Comparison of ENCODE assay signal across 21 mouse cellular contexts in the genomic region with DNA sequence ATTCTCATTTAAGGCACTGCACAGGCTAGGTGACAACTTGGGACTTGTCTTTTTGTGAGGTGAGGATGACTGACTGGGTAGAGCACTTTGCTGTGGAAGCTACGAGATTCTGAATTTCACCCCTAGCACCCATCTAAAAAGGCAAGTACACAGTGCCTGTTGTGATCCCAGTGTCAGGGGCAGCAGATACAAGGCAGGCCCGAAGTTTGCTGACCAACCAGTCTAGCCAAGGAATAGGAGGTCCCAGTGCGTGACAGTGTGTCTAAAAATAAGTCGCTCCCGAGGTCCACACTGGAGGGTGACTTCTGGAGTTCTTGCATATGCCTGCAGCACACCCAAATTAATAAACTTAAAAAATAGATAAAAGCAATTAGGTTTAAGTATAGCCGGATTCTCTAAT.
DNase-seq lines count a peak whose midpoint lies in the region; ATAC-seq and TF ChIP-seq lines count a peak whose summit lies in the region.
"Had no signal": no experiment of that assay in that cellular context is flagged by ENCODE, and none has a peak within 500 bp of the region (broad histone marks: within the 10 kb centered on the region; RNA-seq: fewer than 3 reads in every experiment).

No protein-coding gene starts in this region.

- no peak for TF ChIP-seq CTCF in heart, adult 2 months (IDR thresholded peaks at IDR 0.05)
- TF ChIP-seq CTCF in heart, postnatal 0 days (IDR thresholded peaks at IDR 0.05; ENCODE audit: low read depth): no peak

- H3K27ac ChIP-seq in heart, adult 2 months: peak overlapping the region; percentile 45; the same call in 1 of the 2 replicates
- H3K27ac ChIP-seq in heart, embryonic 11.5 days (ENCODE audit: low read depth, low read length): peak overlapping the region; percentile 22; the same call in 1 of the 2 replicates
- peak overlapping the region; percentile 27; the same call in 1 of the 2 replicates for H3K27ac ChIP-seq in heart, postnatal 0 days (ENCODE audit: low read depth)
- H3K27ac ChIP-seq in forebrain, embryonic 14.5 days (ENCODE audit: low read depth, low read length): no peak overlapping the region
- H3K27ac ChIP-seq: embryonic facial prominence, embryonic 12.5 days; hindbrain, embryonic 12.5 days; hindbrain, postnatal 0 days had no signal

- H3K4me3 ChIP-seq in heart, adult 2 months: no peak overlapping the region
- H3K4me3 ChIP-seq in heart, embryonic 11.5 days (ENCODE audit: low read depth, low read length): no peak overlapping the region
- no peak overlapping the region for H3K4me3 ChIP-seq in heart, postnatal 0 days (ENCODE audit: low read depth, low read length)
- no peak overlapping the region for H3K4me3 ChIP-seq in forebrain, embryonic 14.5 days (ENCODE audit: low read depth, low read length)
- H3K4me3 ChIP-seq: embryonic facial prominence, embryonic 12.5 days; hindbrain, embryonic 12.5 days had no signal

- DNase-seq in gastrocnemius, adult 18-20 months (ENCODE audit: low spot score): peak; percentile 22
- no peak for DNase-seq in gastrocnemius, postnatal 10 days
- DNase-seq in heart, adult 2 months: peak; percentile 23 to 41
- peak; percentile 75 for DNase-seq in heart, postnatal 0 days (ENCODE audit: low spot score)
- DNase-seq in MN1 (ENCODE audit: low spot score): no peak
- DNase-seq in lung, postnatal 4 days: no peak
- no peak for DNase-seq in forebrain, embryonic 14.5 days (ENCODE audit: low spot score)
- DNase-seq: adrenal gland, postnatal 10 days; B cell, adult 2 months; cerebellum, adult 11 months; cerebellum, adult 8-10 months; cerebellum, postnatal 25 days; kidney, adult 11 months; kidney, adult 9 months had no signal

- 52% methylated on average over 6 of the region's 6 CpGs for WGBS in heart, adult 2 months
- WGBS in heart, embryonic 11.5 days (ENCODE audit: insufficient replicate concordance): 61% methylated on average over 6 of the region's 6 CpGs
- 42% methylated on average over 6 of the region's 6 CpGs for WGBS in heart, postnatal 0 days
- 95% methylated on average over 6 of the region's 6 CpGs for WGBS in forebrain, embryonic 14.5 days

- H3K4me2 ChIP-seq in heart, embryonic 11.5 days: no peak overlapping the region
- no peak overlapping the region for H3K4me2 ChIP-seq in heart, postnatal 0 days (ENCODE audit: low read depth, low read length)
- H3K4me2 ChIP-seq in forebrain, embryonic 14.5 days (ENCODE audit: low read length): no peak overlapping the region
- H3K4me2 ChIP-seq: embryonic facial prominence, embryonic 12.5 days; hindbrain, embryonic 12.5 days had no signal

- ATAC-seq in heart, embryonic 11.5 days (replicated peaks; ENCODE audit: insufficient number of reproducible peaks, low FRiP score, low TSS enrichment): no peak
- ATAC-seq in heart, postnatal 0 days (ENCODE audit: insufficient read depth, low read depth): peak; percentile 86; the same call in 1 of the 2 replicates
- no peak for ATAC-seq in forebrain, embryonic 14.5 days
- ATAC-seq: CD4-positive, CD25-positive, alpha-beta regulatory T cell, adult 4 months; forebrain, embryonic 16.5 days; hindbrain, postnatal 0 days had no signal

- H3K27me3 ChIP-seq in heart, adult 2 months (ENCODE audit: control insufficient read depth, insufficient read depth, low read length): no peaks in the 10 kb centered on the region
- no peaks in the 10 kb centered on the region for H3K27me3 ChIP-seq in heart, embryonic 11.5 days (ENCODE audit: control insufficient read depth, insufficient read depth, low read length)
- no peaks in the 10 kb centered on the region for H3K27me3 ChIP-seq in heart, postnatal 0 days (ENCODE audit: control insufficient read depth, insufficient read depth, low read length)
- no peaks in the 10 kb centered on the region for H3K27me3 ChIP-seq in forebrain, embryonic 14.5 days (replicated peaks; ENCODE audit: control insufficient read depth, insufficient read depth, low read length)
- H3K27me3 ChIP-seq: embryonic facial prominence, embryonic 12.5 days; hindbrain, embryonic 12.5 days had no signal

- H3K79me2 ChIP-seq in heart, adult 2 months (replicated peaks; ENCODE audit: control insufficient read depth, insufficient read depth, low read length): 0 out of 2 replicates have a peak, but pooled peaks cover 1% of the 10 kb centered on the region

- no peaks in the 10 kb centered on the region for H3K9me3 ChIP-seq in heart, embryonic 11.5 days (replicated peaks; ENCODE audit: control insufficient read depth, low read length)
- H3K9me3 ChIP-seq in heart, postnatal 0 days (replicated peaks; ENCODE audit: control insufficient read depth, low read length): no peaks in the 10 kb centered on the region
- no peaks in the 10 kb centered on the region for H3K9me3 ChIP-seq in forebrain, embryonic 14.5 days (replicated peaks; ENCODE audit: control insufficient read depth, low read length)
- H3K9me3 ChIP-seq: embryonic facial prominence, embryonic 12.5 days; G1E; hindbrain, embryonic 12.5 days had no signal

- no peak for TF ChIP-seq POLR2A in heart, adult 2 months (IDR thresholded peaks at IDR 0.05; ENCODE audit: insufficient read depth, low read depth, low read length)

- no peak overlapping the region for H3K9ac ChIP-seq in heart, adult 2 months (ENCODE audit: low read depth, low read length)
- no peak overlapping the region for H3K9ac ChIP-seq in heart, embryonic 11.5 days (ENCODE audit: low read depth, low read length)
- H3K9ac ChIP-seq in heart, postnatal 0 days (replicated peaks; ENCODE audit: low read depth, low read length): no peak overlapping the region
- H3K9ac ChIP-seq in forebrain, embryonic 14.5 days (ENCODE audit: low read length): no peak overlapping the region
- H3K9ac ChIP-seq: embryonic facial prominence, embryonic 12.5 days; hindbrain, embryonic 12.5 days had no signal

- intact Hi-C loops in heart, adult 2 months (cut with DNase I): no loop called here

- H3K4me1 ChIP-seq in heart, adult 2 months (ENCODE audit: control insufficient read depth, insufficient read depth, low read length): no peaks in the 10 kb centered on the region
- 0 out of 2 replicates have a peak, but pooled peaks cover 2% of the 10 kb centered on the region for H3K4me1 ChIP-seq in heart, embryonic 11.5 days (ENCODE audit: control insufficient read depth, insufficient read depth, low read length)
- no peaks in the 10 kb centered on the region for H3K4me1 ChIP-seq in heart, postnatal 0 days (ENCODE audit: control insufficient read depth, insufficient read depth)
- no peaks in the 10 kb centered on the region for H3K4me1 ChIP-seq in forebrain, embryonic 14.5 days (ENCODE audit: control insufficient read depth, insufficient read depth, low read length)
- H3K4me1 ChIP-seq: embryonic facial prominence, embryonic 12.5 days; hindbrain, embryonic 12.5 days had no signal

- peaks cover 10% of the 10 kb centered on the region for H3K36me3 ChIP-seq in heart, adult 2 months (ENCODE audit: control insufficient read depth, insufficient read depth, low read length)
- peaks cover 22% of the 10 kb centered on the region for H3K36me3 ChIP-seq in heart, embryonic 11.5 days (ENCODE audit: control insufficient read depth, insufficient read depth, low read length)
- peaks cover 63% of the 10 kb centered on the region for H3K36me3 ChIP-seq in heart, postnatal 0 days (replicated peaks; ENCODE audit: control insufficient read depth, insufficient read depth, low read length)
- peaks cover 57% of the 10 kb centered on the region for H3K36me3 ChIP-seq in forebrain, embryonic 14.5 days (ENCODE audit: control insufficient read depth, insufficient read depth, low read length)

- no peak for TF ChIP-seq EP300 in heart, adult 2 months (IDR thresholded peaks at IDR 0.05; ENCODE audit: insufficient read depth, low read depth, low read length)
- no peak for TF ChIP-seq EP300 in heart, postnatal 0 days (IDR thresholded peaks at IDR 0.05; ENCODE audit: low read depth)

Comparison
In these comparisons a context has a peak if more than half of its experiments do, and no peak if none do; other contexts are left out.
1. DNase-seq: peak in gastrocnemius, adult 18-20 months (single experiment), heart, adult 2 months (2 of 2) and heart, postnatal 0 days (single experiment); none in gastrocnemius, postnatal 10 days (single experiment), MN1 (single experiment), lung, postnatal 4 days (0 of 2) and forebrain, embryonic 14.5 days (single experiment).